Mouse (Mus musculus): ENCODE data around the gene Prm3.
"Not testable (repeated sequence)": the region's sequence is repeated elsewhere in the genome, so short reads cannot be mapped to it uniquely, and the experiment has no call there.

Prm3 gene

GRCm38 (mm10) chr16:10790702-10791101, at the start of gene Prm3:
TSS of gene Prm3 (minus strand) at chr16:10790914.
- DNase-seq: no peak

GRCm38 (mm10) chr16:10840018-10840417, 49.3 kb upstream of the Prm3 start:
- DNase-seq: no peak

DNA sequence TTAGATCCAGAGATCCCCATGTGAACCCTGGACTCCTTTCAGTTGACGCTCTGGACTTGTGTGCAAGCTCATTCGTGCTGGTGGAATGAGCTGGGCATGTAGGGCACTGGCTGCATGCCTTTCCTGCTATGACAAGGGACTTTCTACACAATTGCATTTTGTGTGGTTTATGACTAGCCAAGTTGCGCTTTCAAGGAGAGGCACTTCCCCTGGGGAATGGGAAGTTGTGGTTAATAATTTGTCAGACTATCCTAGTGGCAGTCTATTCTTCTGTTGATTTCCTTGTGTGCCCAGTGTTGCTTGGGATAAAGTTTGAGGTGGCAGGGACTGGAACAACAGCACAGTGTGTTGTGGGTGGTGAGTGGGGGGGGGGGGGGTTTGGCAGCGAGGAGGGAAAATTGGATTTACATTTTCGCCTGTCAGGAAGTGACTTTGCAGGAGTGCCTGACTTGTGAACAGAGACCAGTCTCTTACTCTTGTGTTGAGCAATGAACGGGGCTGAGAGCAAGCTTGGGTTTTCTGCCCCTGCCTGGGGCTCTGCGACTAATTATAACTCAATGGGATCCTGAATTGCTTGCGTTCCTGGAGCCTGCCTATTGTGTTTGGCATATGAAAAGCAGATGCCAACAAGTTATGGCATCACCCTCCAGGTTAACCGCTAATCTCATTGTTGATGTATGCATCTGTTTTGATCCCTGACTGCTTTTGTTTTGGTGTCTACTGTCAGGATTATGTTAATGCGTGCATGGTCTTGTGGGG, 48.0 kb upstream of the Prm3 start:
- no peak for DNase-seq

- no peak for DNase-seq
Measured at GRCm38 (mm10) chr16:10837903-10838302, 47.2 kb upstream of the Prm3 start.

GRCm38 (mm10) chr16:10837250-10837649, 46.5 kb upstream of the Prm3 start:
- DNase-seq: no peak

DNA sequence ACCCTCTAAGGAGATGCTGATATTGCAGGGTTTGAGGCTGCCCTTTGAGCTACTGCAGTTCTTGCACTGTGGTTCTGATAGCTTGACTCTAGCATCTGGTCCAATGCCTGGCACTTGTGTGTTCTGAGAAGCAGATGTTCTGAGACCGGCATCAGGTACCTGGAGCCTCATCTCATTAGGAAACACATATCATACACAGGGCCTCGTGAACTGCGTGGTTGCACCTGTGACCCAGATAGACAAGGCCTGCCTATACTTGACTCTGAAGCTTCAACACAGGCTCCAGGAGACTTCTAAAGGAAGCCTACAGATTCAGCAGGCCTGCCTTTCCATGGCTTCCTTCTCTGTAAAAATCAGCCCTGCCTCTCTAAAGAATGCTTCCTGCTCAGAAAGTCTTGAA, 45.7 kb upstream of the Prm3 start:
- no peak for DNase-seq

DNA sequence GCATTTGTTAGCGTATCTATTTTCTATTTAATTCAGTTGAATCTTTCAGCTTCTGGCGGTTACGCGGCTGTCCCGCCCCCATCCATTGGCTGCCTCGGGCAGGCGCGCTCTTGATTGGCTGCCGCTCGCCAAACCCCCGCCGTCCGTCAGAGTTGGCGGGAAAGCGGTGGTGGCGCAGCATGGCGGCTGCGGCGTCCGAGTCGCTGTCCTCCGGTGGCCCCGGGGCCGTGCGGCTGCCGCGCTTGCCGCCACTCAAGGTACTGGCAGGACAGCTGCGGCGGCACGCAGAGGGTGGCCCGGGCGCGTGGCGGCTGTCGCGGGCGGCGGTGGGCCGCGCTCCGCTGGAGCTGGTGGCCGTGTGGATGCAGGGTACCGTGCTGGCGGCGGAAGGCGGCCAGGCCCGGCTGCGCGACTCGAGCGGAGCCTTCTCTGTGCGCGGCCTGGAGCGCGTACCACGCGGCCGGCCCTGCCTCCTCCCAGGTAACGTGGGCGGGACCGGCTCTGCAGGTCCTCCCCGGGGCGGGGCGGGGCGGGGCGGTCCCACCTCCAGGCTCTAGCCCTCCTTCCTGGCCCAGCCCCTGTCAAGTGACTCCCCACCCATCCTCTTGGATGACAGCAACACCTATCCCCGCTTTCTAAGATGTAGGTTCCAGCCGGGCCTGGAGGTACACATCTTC, 44.3 kb upstream of the Prm3 start, which contains the start of gene Rmi2:
Rmi2 (plus strand) TSS at position 149 of the 677 bp plus-strand sequence.
- DNase-seq: peak; percentile 84

GRCm38 (mm10) chr16:10834542-10834910, 43.8 kb upstream of the Prm3 start:
- DNase-seq: no peak

- DNase-seq: no peak
Measured at GRCm38 (mm10) chr16:10828461-10828805, 37.7 kb upstream of the Prm3 start.

DNA sequence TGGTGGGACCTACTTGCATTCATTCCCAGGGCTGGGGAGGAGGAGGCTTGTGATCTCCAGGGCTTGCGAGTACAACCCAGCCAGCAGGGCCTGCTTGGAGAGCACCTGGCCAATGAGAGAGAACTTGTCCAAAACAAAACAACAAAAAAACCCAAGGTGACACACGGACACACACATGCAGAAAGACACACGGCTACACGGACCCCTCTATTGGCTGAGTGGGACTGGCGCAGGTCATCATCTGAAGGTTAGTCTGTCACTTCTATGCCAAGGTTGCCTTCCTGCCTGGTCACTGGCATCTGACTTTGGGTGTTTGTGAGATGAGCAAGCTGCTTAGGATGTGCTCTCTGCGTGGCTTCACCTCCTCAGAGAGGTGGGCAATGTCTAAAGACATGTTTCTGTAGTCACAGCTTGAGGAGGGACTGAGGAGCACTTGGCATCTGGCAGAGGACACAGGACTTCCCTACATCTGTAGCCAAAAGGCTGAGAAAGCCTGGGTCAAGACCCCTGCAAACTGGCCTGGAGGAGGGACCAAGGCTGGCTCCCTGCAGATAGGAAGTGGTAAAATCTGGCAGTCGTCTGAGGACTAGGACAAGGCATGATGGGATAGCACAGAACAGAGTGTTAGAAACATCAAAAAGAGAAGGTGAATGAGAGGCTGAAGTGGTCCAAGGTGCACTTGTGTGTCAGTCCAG, 37.2 kb upstream of the Prm3 start:
- no peak for DNase-seq

DNA sequence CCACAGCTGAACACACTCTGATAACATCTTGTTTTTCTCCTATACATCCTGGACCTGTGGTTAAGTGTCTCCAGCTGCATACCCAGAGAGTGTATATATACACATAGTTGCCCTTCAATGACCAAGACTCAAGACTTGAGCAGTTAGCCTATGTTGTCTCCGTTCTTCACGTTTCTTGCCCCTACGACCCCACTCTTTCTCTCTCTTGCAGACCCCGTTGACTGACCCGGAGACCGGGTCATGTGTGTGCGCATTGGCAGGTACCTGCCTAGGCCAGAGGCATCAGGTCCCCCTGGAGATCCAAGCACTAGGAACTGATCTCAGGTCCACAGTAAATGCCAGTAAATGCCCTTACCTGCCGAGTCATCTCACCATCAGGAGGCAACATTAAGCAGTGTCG, 36.6 kb upstream of the Prm3 start:
- DNase-seq: no peak

GRCm38 (mm10) chr16:10825840-10826239, 35.1 kb upstream of the Prm3 start:
- DNase-seq: no peak

DNA sequence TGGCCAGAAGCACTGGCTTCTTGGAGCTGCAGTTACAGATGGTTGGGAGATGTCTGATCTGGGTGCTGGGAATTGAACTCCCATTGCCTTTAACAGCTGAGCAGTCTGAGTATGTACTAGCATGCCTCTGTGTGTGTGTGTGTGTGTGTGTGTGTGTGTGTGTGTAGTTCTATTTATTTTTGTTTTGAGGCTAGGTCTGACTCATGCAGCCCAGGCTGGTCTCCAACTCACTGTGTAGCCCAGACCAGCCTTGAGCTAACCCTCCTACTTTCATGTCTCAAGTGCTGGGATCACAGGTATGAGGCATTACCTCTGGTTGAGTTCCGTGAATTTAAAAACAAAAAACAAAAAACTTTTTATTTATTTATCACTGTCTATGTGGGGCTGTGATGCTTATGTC, 33.8 kb upstream of the Prm3 start:
- no peak for DNase-seq

- no peak for DNase-seq
Measured at GRCm38 (mm10) chr16:10821387-10821786, 30.7 kb upstream of the Prm3 start.

GRCm38 (mm10) chr16:10819966-10820365, 29.3 kb upstream of the Prm3 start:
- DNase-seq: no peak

DNA sequence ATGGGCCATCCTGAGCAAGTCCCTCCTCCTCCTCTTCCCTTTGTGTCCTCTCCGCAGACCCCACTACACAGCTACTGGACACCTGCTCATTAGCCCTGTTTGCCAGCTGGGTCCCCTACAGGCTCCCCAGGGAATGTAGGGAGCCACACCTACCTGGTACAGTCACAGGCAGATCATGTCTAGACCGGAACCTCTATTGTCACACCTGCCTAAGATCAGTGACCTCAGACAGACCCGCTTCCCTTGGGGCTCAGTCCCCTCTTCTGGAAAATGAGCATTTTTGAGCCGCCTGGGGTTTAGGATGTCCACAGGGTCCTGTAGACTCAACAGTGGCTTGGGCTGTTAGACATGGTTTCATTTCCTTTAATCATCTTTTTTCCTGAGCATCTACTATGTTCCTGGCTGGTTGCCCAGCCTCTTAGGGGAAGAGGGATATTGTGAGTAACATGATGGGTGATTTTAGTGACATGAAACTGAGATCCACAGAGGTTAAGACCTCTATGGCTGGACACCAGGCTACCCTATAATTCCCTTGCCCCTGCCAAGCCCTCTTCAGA, 27.9 kb upstream of the Prm3 start:
- no peak for DNase-seq

- DNase-seq: no peak
Measured at GRCm38 (mm10) chr16:10814864-10815263, 24.1 kb upstream of the Prm3 start.

GRCm38 (mm10) chr16:10813726-10814125, 23.0 kb upstream of the Prm3 start:
- DNase-seq: no peak

DNA sequence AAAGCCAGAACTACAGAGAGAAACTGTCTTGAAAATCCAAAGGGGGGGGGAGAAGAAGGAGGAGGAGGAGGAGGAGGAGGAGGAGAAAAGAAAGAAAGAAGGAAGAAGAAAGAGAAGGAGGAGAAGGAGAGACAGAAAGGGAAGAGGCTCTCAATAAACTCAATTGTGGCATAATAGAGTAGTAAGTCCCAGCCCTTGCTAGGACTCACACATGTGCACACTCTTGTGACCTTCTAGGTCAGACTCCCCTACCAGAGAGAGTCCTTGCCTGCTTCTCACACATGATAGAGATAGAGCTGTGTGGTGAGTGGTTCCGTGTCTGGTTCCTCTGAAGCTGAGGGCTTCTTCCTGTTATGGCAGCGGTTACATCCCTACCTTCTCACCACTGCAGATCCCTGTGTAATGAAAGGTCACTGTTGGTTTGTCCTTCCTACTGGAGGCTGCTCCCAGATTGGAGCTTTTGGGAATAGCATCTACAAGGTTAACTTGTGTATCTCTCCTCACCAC, 22.2 kb upstream of the Prm3 start, which contains the start of gene Gm11172:
Gm11172 (plus strand) TSS at position 51 of the 507 bp plus-strand sequence.
- DNase-seq: no peak

DNA sequence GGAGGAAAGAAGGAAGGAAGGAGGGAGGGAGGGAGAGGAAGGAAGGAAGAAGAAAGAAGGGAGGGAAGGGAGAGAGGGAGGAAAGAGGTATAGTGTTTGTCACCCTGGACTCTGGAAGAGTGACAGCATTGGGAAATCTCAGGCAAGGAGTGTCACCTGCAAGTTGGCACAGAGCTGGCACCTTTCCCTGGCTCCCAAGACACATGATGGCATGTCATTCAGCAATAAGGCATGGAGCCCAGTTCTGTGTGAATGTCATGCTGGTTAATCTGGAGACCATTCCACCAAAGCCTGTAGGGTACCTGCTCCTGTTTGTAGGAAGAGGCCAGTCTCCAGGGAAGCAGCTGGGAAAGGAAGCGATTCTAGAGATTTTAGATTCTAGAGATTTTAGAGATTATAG, 19.7 kb upstream of the Prm3 start:
- DNase-seq: peak; percentile 23

- no peak for DNase-seq
Measured at GRCm38 (mm10) chr16:10805789-10806527, 15.2 kb upstream of the Prm3 start, which contains the start of gene Prm1. TSS of gene Prm1 (minus strand) at chr16:10805839.

DNA sequence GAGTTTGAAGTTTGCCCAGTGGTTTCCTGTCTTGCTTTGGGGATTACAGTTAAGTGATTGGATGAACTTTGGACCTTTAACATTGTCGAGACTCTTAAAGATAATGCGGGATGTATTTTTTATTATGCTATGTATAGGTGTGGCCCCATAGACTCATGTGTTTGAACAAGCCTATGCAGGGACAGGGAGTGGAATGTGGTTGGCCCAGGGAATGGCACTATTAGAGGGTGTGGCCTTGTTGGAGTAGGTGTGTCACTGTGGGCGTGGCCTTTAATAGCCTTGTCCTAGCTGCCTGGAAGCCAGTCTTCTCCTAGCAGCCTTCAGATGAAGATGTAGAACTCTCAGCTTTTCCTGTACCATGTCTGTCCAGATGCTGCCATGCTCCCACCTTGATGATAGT, 11.7 kb upstream of the Prm3 start:
- DNase-seq: not testable (repeated sequence)

- DNase-seq: no peak
Measured at GRCm38 (mm10) chr16:10796034-10796433, 5.3 kb upstream of the Prm3 start, which contains the start of gene Prm2. TSS of gene Prm2 (minus strand) at chr16:10796134.
